Mouse (Mus musculus): ENCODE results near the gene Ifna14. TPM values are rescaled to one million over a fixed set of nuclear protein-coding genes. Genes with fewer than 3 reads are reported as not detected.

Ifna14 gene
- not detected for polyA plus RNA-seq (2015; fragmentation: Illumina TruSeq; extraction: RNeasy Lipid Tissue Mini Kit (QIAGEN cat#74804); ENCODE audit: insufficient read depth, low replicate concordance)

GRCm38 (mm10) chr4:88571698-88572097 lies at the start of gene Ifna14:
TSS of gene Ifna14 (minus strand) at chr4:88571798.

GRCm38 (mm10) chr4:88603276-88603675 lies 31.7 kb upstream of the Ifna14 start, which contains the start of gene Ifna12:
TSS of gene Ifna12 (minus strand) at chr4:88603376.

GRCm38 (mm10) chr4:88592285-88592684 lies 20.7 kb upstream of the Ifna14 start, which contains the start of gene Ifna9:
TSS of gene Ifna9 (minus strand) at chr4:88592385.

GRCm38 (mm10) chr4:88558145-88558544 lies 13.5 kb downstream of the Ifna14 start, which contains the start of gene Ifna15:
TSS of gene Ifna15 (minus strand) at chr4:88558245.

GRCm38 (mm10) chr4:88522674-88523073 lies 48.9 kb downstream of the Ifna14 start, which contains the start of gene Ifnb1:
TSS of gene Ifnb1 (minus strand) at chr4:88522774.

Other genes starting within 250 kb of the Ifna14 start
- gene Hacd4, start 132.9 kb downstream of the Ifna14 start, polyA plus RNA-seq (2015; fragmentation: Illumina TruSeq; extraction: RNeasy Lipid Tissue Mini Kit (QIAGEN cat#74804); ENCODE audit: insufficient read depth, low replicate concordance): 10.3 TPM
- not detected for gene Ifnb1, start 49.0 kb downstream of the Ifna14 start, polyA plus RNA-seq (2015; fragmentation: Illumina TruSeq; extraction: RNeasy Lipid Tissue Mini Kit (QIAGEN cat#74804); ENCODE audit: insufficient read depth, low replicate concordance)
- not detected for gene Ifna15, start 13.6 kb downstream of the Ifna14 start, polyA plus RNA-seq (2015; fragmentation: Illumina TruSeq; extraction: RNeasy Lipid Tissue Mini Kit (QIAGEN cat#74804); ENCODE audit: insufficient read depth, low replicate concordance)
- not detected for gene Ifna9, start 20.6 kb upstream of the Ifna14 start, polyA plus RNA-seq (2015; fragmentation: Illumina TruSeq; extraction: RNeasy Lipid Tissue Mini Kit (QIAGEN cat#74804); ENCODE audit: insufficient read depth, low replicate concordance)
- not detected for gene Ifna12, start 31.6 kb upstream of the Ifna14 start, polyA plus RNA-seq (2015; fragmentation: Illumina TruSeq; extraction: RNeasy Lipid Tissue Mini Kit (QIAGEN cat#74804); ENCODE audit: insufficient read depth, low replicate concordance)
- not detected for gene C87499, start 62.6 kb upstream of the Ifna14 start, polyA plus RNA-seq (2015; fragmentation: Illumina TruSeq; extraction: RNeasy Lipid Tissue Mini Kit (QIAGEN cat#74804); ENCODE audit: insufficient read depth, low replicate concordance)
- gene Ifna13, start 72.7 kb upstream of the Ifna14 start, polyA plus RNA-seq (2015; fragmentation: Illumina TruSeq; extraction: RNeasy Lipid Tissue Mini Kit (QIAGEN cat#74804); ENCODE audit: insufficient read depth, low replicate concordance): not detected
- not detected for gene Ifna16, start 105.1 kb upstream of the Ifna14 start, polyA plus RNA-seq (2015; fragmentation: Illumina TruSeq; extraction: RNeasy Lipid Tissue Mini Kit (QIAGEN cat#74804); ENCODE audit: insufficient read depth, low replicate concordance)
- not detected for gene Ifna2, start 112.1 kb upstream of the Ifna14 start, polyA plus RNA-seq (2015; fragmentation: Illumina TruSeq; extraction: RNeasy Lipid Tissue Mini Kit (QIAGEN cat#74804); ENCODE audit: insufficient read depth, low replicate concordance)
- not detected for gene Ifnab, start 119.6 kb upstream of the Ifna14 start, polyA plus RNA-seq (2015; fragmentation: Illumina TruSeq; extraction: RNeasy Lipid Tissue Mini Kit (QIAGEN cat#74804); ENCODE audit: insufficient read depth, low replicate concordance)
- gene Gm26566, start 150.0 kb upstream of the Ifna14 start, polyA plus RNA-seq (2015; fragmentation: Illumina TruSeq; extraction: RNeasy Lipid Tissue Mini Kit (QIAGEN cat#74804); ENCODE audit: insufficient read depth, low replicate concordance): not detected
- gene Klhl9, start 150.7 kb upstream of the Ifna14 start, polyA plus RNA-seq (2015; fragmentation: Illumina TruSeq; extraction: RNeasy Lipid Tissue Mini Kit (QIAGEN cat#74804); ENCODE audit: insufficient read depth, low replicate concordance): 49.2 TPM
- not detected for gene Gm13271, start 183.1 kb upstream of the Ifna14 start, polyA plus RNA-seq (2015; fragmentation: Illumina TruSeq; extraction: RNeasy Lipid Tissue Mini Kit (QIAGEN cat#74804); ENCODE audit: insufficient read depth, low replicate concordance)
- not detected for gene Gm13283, start 188.3 kb upstream of the Ifna14 start, polyA plus RNA-seq (2015; fragmentation: Illumina TruSeq; extraction: RNeasy Lipid Tissue Mini Kit (QIAGEN cat#74804); ENCODE audit: insufficient read depth, low replicate concordance)
- gene Gm13290, start 202.0 kb upstream of the Ifna14 start, polyA plus RNA-seq (2015; fragmentation: Illumina TruSeq; extraction: RNeasy Lipid Tissue Mini Kit (QIAGEN cat#74804); ENCODE audit: insufficient read depth, low replicate concordance): not detected
- gene Gm13289, start 205.1 kb upstream of the Ifna14 start, polyA plus RNA-seq (2015; fragmentation: Illumina TruSeq; extraction: RNeasy Lipid Tissue Mini Kit (QIAGEN cat#74804); ENCODE audit: insufficient read depth, low replicate concordance): not detected
- not detected for gene Gm13272, start 208.1 kb upstream of the Ifna14 start, polyA plus RNA-seq (2015; fragmentation: Illumina TruSeq; extraction: RNeasy Lipid Tissue Mini Kit (QIAGEN cat#74804); ENCODE audit: insufficient read depth, low replicate concordance)
- not detected for gene Ifnz, start 210.3 kb upstream of the Ifna14 start, polyA plus RNA-seq (2015; fragmentation: Illumina TruSeq; extraction: RNeasy Lipid Tissue Mini Kit (QIAGEN cat#74804); ENCODE audit: insufficient read depth, low replicate concordance)
- gene Gm13276, start 213.9 kb upstream of the Ifna14 start, polyA plus RNA-seq (2015; fragmentation: Illumina TruSeq; extraction: RNeasy Lipid Tissue Mini Kit (QIAGEN cat#74804); ENCODE audit: insufficient read depth, low replicate concordance): not detected
- gene Gm13277, start 216.8 kb upstream of the Ifna14 start, polyA plus RNA-seq (2015; fragmentation: Illumina TruSeq; extraction: RNeasy Lipid Tissue Mini Kit (QIAGEN cat#74804); ENCODE audit: insufficient read depth, low replicate concordance): not detected
- gene Gm13278, start 219.8 kb upstream of the Ifna14 start, polyA plus RNA-seq (2015; fragmentation: Illumina TruSeq; extraction: RNeasy Lipid Tissue Mini Kit (QIAGEN cat#74804); ENCODE audit: insufficient read depth, low replicate concordance): not detected
- not detected for gene Gm13275, start 222.7 kb upstream of the Ifna14 start, polyA plus RNA-seq (2015; fragmentation: Illumina TruSeq; extraction: RNeasy Lipid Tissue Mini Kit (QIAGEN cat#74804); ENCODE audit: insufficient read depth, low replicate concordance)
- not detected for gene Gm13279, start 225.6 kb upstream of the Ifna14 start, polyA plus RNA-seq (2015; fragmentation: Illumina TruSeq; extraction: RNeasy Lipid Tissue Mini Kit (QIAGEN cat#74804); ENCODE audit: insufficient read depth, low replicate concordance)
- not detected for gene Gm13285, start 227.9 kb upstream of the Ifna14 start, polyA plus RNA-seq (2015; fragmentation: Illumina TruSeq; extraction: RNeasy Lipid Tissue Mini Kit (QIAGEN cat#74804); ENCODE audit: insufficient read depth, low replicate concordance)
- gene Gm13287, start 231.5 kb upstream of the Ifna14 start, polyA plus RNA-seq (2015; fragmentation: Illumina TruSeq; extraction: RNeasy Lipid Tissue Mini Kit (QIAGEN cat#74804); ENCODE audit: insufficient read depth, low replicate concordance): not detected
- gene Gm13288, start 233.7 kb upstream of the Ifna14 start, polyA plus RNA-seq (2015; fragmentation: Illumina TruSeq; extraction: RNeasy Lipid Tissue Mini Kit (QIAGEN cat#74804); ENCODE audit: insufficient read depth, low replicate concordance): not detected
- not detected for gene Ifna7, start 244.4 kb upstream of the Ifna14 start, polyA plus RNA-seq (2015; fragmentation: Illumina TruSeq; extraction: RNeasy Lipid Tissue Mini Kit (QIAGEN cat#74804); ENCODE audit: insufficient read depth, low replicate concordance)
- gene Ifna11, start 248.2 kb upstream of the Ifna14 start, polyA plus RNA-seq (2015; fragmentation: Illumina TruSeq; extraction: RNeasy Lipid Tissue Mini Kit (QIAGEN cat#74804); ENCODE audit: insufficient read depth, low replicate concordance): not detected